Mouse (Mus musculus): Measurements from ENCODE around the gene Hist1h2ad.
"Not testable (repeated sequence)": the region's sequence is repeated elsewhere in the genome, so short reads cannot be mapped to it uniquely, and the experiment has no call there.

DNA sequence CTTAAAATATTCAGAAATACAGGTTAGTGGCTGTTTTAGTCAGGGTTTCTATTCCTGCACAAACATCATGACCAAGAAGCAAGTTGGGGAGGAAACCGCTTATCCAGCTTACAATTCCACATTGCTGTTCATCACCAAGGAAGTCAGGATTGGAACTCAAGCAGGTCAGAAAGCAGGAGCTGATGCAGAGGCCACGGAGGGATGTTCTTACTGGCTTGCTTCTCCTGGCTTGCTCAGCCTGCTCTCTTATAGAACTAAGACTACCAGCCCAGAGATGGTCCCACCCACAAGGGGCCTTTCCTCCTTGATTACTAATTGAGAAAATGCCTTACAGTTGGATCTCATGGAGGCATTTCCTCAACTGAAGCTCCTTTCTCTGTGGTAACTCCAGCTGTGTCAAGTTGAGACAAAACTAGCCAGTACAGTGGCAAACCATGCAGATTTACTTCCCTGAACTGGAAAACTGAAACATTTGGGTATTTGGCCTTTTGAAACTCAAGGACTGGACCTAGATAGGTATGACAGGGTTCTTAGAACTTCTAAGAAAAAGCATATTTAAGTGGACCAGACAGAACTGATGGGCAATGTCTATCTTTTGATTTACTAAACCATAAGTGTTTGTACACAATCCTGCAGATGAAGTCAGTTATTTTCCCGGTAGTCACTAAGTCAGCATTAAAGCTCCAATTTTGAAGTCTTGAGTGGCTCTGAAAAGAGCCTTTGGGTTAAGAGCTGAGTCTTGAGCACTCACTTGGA lies 31.8 kb upstream of the Hist1h2ad start:
- not testable (repeated sequence) for TF ChIP-seq POLR2A (IDR thresholded peaks at IDR 0.05; ENCODE audit: insufficient read length, low read depth); TCF12 (IDR thresholded peaks at IDR 0.05; ENCODE audit: insufficient read depth, poor library complexity, severe bottlenecking); POLR2AphosphoS2 (IDR thresholded peaks at IDR 0.05; ENCODE audit: insufficient read length, low read depth); MYOD1 (IDR thresholded peaks at IDR 0.05; ENCODE audit: control insufficient read depth in 1 of 3, insufficient read length in 2 of 3, low read depth in 2 of 3); CEBPB (IDR thresholded peaks at IDR 0.05; ENCODE audit: insufficient read depth, poor library complexity, severe bottlenecking); E2F4 (IDR thresholded peaks at IDR 0.05; ENCODE audit: insufficient read depth); SRF (IDR thresholded peaks at IDR 0.05; ENCODE audit: control insufficient read depth, insufficient read length, low read depth)

Data from myocyte (in vitro differentiated cells).